Mouse (Mus musculus): Measurements from ENCODE around the gene Gm9936.
A peak's percentile ranks its signal among the peaks of the same experiment; 100 is the strongest.

The Gm9936 gene

DNA sequence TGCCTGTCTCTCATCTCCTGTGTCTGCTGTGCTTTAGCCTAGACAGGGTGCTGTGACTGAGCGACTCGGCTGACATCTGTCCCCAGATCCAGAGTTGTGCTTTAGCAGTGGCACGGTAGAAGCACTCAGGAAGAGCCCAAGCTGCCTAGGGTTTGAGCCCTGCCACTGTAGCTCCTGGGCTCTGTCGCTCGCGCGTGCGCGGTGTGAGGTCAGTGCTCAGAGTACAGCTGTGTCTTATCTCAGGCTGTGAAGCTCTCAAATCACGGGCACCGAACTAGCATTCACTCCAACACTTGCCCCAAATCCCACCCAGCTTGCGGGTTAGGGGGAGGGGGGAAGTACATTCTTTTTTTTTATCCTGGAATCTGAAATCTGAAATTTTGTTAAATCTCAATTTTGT lies 21.6 kb downstream of the Gm9936 start:
- no peak for DNase-seq

DNA sequence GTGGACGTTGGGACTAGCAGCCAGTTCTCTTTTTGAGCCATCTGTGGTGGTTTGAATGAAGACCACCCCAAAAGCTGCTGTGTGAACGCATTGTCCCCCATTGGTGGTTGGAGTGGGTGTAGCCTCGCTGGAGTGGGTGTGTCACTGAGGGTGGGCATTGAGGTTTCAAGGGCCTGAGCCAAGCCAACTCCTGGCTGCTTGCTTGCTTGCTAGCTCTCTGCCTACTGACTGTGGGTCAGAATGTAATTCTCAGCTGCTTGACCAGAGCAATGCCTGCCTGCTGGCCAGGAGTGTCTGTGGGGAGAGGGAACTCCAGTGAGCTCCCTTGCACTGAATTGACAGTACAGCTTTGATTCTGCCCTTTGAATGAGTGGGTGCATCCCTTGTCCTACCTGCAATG lies 28.7 kb downstream of the Gm9936 start:
- DNase-seq: no peak

DNA sequence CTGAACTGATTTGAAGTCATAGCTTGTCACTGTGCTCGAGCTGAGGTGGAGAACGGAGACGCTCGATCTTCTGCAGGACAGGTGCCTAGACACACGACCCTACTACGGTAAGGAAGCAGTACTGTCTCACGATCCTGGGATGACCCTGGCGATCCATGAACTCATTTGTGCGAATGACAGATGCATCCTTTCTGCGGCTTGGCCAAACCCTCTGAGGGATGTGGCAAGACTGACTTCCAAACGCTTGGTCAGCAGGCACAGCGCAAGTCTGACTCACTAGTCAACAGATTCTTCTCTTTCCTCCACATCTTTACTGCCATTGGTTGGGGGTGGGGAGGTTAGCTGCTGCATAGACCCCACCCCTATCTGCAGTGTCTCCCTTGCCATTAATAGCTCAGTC lies 31.1 kb downstream of the Gm9936 start:
- no peak for DNase-seq

DNA sequence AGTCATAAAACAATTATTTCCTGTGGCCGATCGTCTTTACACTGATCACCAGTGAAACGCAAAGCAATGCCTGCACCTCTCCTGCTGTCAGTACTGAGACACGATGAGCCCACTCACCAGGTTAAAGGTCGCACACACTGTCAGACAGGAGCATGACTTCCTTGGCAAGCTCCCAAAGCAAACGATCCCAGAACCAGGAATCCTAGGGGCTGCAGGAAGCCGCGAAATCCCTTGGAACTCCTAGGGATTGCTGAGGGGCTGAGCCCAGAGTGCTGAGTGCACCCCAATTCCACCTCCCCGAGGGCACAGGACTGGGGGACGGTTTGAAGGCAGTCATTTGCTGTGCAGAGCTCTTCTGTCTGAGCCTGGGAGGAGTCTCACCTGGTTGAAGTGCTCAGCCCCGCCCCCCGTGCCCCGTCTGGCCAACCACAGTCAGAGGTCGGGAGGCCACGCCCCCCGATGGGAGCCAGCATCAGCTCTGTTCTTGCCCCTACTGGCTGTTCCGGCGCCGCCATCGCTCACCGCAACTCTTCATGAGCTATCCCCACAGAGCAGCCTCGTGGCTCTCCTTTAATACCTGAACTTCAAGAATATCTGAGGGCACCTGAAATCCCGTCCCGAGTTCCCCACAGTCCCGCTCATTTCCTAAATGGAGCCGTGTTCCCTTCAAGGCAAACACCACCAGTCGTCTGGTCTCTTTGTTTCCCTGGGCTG lies 32.3 kb downstream of the Gm9936 start:
- peak; percentile 84 for DNase-seq

DNA sequence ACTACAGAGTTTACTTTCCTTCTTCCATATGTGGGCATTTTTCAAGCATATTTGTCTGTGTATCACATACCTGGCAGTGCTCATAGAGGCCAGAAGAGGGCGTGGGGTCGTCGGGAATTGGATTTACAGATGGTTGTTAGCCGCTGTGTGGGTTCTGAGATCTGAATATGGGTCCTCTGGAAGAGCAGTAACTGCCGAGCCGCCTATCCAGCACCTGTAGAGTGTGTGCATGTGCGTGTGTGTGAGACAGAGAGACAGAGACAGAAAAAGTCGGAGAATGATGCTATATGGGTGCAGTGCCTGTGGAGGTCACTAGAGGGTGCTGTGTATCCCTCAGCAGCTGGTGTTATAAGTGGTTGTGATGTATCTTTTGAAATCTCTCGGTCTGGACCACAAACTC lies 34.3 kb downstream of the Gm9936 start:
- peak; percentile 72 for DNase-seq

DNA sequence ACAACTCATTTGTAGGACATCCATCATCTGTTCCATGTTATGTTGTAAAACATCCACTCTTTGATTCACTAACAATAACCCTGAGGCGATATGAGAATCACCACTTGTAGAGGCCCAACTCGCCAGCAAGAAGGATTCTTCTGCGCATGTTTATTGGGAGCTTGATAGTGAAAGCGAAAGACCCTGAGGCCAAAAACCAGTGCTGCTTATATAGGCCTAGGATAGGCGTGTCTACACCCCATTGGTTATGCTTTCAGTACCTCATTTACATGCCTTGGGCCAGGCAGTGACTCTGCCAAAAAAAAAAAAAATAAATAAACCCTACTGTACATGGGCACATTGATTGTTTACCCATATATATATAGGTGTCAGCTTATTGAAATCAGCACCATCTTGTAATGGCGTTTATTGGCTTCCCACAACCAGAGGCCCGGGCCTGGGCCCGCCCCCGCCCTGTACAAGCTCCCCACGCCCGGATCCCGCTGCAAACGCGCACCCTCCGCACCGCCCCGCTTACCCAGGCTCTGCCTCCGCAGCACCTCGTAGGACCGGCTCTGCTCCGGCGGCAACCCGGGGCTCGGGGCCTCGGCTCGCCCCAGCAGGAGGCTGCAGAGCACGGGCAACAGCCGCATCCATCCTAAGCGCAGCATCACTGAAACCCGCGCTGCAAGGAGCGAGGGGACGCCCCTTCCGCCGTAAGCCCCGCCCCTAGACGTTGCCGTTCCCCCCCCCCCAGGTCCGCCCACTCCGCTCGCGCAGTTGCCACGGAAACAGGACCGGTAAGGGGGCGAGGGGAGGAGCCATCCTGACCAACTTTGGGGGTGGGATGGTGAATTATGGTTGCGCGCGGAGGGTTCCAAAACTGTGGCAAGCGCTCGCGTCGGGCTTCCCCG lies 35.4 kb downstream of the Gm9936 start, which contains the start of gene 1500011B03Rik:
TSS of gene 1500011B03Rik (minus strand) at position 673 of the 893 bp plus-strand sequence.
- peak; percentile 67 for DNase-seq

DNA sequence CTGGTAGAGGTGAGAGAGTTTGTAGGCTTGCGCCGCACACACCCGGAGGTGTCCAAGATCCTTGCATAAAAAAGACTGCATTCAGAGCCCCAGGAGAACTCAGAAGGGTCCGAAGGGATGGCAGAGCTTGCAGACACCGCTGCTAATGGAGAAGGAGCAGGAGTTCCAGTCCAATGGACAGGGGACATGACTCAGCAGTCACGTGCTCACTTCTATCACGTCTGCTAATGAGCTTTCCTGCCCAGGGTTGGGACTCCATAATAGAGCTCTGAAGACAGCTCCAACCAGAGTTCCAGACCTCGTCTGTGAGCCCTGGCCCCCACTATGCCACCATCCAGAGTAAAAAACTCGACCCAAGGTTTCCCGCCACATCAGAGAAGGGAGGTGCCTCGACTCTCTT lies 40.4 kb downstream of the Gm9936 start:
- no peak for DNase-seq

DNA sequence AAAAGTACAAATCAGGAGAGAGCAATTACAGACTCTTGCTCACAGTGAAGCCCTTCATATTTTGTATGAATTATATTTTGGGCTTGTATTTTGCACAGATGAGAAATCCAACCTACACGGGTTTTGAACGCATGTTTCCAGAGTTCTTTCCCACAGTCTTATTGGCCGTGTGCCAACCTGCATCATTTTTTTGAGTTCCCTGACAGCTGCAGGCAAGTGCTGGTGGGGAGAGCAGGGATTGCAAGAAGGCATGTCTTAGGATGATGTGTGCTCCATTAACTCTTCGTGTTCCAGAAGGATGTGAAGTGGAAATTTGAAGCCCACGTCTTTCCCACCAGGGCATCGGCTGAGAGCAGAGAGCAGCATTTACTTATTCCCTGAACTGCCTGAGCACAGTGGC lies 41.9 kb downstream of the Gm9936 start:
- no peak for DNase-seq

DNA sequence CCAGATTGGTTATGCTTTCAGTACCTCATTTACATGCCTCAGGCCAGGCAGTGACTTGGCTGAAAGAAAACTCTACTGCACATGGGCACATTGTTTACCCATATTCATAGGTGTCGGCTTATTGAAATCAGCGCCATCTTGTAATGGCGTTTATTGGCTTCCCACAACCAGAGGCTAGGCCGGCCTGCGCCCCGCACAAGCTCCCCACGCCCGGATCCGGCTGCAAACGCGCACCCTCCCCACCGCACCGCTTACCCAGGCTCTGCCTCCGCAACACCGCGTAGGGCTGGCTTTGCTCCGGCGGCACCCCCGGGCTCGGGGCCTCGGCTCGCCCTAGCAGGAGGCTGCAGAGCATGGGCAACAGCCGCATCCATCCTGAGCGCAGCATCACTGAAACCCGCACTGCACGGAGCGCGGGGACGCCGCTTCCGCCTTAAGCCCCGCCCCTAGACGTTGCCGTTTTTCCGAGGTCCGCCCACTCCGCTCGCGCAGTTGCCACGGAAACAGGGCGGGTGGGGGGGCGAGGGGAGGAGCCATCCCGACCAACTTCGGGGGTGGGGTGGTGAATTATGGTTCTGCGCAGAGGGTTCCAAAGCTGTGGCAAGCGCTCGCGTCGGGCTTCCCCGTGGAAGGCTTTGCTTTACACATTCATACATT lies 44.8 kb downstream of the Gm9936 start:
- peak; percentile 84 for DNase-seq

DNA sequence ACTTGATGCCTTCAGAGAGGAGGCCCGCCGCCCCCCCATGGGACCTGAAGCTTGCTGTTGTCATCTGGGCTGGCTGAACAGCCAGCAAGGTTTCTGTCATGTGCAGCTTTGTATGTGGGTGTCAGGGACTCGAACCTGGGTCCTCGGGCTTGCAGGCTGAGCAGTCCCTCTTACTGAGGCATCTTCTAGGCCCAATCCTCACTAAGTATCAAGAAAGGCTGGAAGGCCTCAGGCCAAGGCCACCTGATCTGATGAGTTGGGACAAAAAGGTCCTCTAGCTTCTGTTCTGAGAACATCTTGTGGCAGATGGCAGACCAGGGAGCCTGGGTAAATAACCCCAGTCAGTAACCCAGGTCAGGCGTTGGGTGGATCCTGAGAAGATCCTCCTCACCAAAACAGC lies 48.7 kb downstream of the Gm9936 start:
- DNase-seq: no peak

DNA sequence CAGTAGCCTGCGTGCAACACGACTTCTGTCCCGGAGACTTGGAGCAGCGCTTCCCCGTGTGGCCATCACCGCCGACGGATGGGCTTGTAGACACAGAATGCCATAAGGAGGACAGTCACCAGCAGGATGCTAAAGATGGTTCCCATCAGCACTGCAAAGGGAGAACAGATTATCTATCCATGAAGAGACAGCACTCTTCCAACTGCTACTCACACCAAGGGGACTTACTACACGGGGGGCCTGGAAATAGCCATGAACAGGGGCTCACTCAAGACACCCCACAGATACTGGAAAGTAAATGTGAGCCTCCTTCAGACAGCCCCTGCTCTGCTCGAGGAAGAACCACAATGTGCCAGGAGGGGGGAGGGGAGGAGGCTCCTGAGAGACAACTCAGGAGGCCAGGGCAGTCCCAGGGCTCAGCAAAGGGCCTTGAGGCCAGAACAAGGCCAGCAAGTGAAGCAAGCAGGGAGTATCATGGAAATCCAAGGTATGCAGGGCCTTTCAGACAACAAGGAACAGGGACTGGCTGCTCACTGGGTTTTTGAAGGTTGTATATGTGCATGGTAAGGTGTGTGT lies 49.2 kb downstream of the Gm9936 start:
- no peak for DNase-seq

DNA sequence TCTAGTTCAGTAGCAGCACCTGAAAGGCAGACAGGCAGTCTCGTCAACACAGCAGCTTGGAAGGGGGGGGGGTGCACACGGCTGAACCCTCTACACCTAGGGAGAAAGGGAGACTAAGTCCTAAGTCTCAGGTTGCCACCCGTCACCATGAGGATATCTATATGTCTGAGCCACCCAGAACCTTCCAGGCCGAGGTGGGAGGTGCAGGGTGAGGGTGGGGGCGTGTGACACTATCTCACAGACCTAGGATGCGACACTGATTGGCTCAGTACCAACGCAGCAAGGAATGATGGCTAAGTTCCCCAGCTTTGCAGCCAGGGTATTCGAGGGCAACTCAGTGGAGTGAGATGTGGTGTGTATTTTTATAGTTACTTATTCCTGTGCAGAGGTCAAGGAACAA lies 50.1 kb downstream of the Gm9936 start:
- DNase-seq: no peak

DNA sequence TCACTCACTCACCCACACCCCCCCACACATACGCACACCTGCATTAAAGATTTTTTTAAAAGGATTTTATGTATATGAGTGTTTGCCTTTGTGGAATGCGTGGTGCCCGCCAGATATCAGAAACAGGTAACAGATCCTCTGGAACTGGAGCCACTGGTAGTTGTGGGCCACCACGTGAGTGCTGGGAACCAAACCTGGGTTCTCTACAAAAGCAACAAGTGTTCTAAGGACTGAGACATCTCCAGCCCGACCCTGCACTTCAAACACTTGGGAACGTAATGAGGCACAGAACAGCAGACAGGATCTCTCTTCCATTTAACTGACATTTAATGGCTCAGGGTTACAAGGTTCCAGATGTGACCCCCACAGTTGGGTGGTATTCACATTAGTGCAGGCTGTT lies 50.6 kb downstream of the Gm9936 start:
- DNase-seq: no peak

DNA sequence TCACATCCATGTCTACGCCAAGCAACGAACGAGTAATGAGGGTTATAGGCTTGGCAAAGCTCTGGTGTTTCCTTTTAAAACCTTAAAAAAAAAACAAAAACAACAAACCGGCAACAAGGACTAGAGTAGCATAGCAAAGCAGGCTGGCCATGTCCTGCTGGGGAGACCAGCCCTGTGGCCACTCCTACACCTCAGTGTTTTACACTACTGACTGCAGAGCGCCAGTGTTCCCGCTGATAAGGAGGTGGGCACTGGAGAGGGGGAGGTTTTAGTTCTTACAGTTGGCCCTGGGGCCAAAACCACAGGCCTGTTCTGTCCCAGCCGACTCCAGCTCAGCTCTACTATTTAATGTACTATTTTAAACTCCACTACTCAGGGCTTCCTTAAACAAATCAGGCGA lies 51.0 kb downstream of the Gm9936 start:
- DNase-seq: no peak

DNA sequence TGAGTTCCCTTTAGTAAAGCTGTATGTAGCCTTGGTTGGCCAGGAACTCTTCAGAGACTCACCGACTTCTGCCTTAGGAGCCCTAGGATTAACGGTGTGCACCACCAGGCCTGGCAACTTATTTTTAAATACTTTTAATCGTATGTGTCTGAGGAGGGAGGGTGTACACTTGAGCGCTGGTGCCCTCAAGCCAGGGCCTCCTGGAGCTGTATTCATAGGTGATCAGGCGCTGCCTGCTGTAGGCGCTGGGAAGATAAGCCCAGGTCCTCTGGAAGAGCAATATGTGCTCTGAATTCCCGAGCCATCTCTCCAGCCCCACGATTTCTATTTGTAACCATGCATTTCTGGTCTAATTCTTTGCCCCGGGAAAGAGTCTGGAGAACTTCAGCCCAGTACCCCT lies 51.4 kb downstream of the Gm9936 start:
- no peak for DNase-seq

DNA sequence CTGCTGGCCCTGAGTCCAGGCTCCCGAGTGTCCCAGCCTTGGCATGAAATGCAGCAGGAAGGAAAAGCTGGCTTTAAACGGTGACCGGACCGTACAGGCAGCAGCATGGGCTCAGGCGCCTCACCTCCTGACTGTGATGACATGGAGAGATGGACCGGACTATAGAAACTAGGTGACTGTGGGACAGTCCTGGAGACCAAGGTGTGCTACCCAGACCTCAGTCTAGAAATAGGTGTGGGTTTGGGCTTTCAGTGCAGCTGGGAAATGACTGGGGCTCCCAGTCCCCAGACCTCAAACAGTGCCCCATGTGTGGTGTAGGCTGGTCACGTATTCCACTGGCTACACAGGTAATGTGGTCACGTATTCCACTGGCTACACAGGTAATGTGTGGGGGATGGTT lies 51.8 kb downstream of the Gm9936 start:
- DNase-seq: no peak

Measured in kidney, adult 18-20 months (tissue).